Mouse (Mus musculus) testis, adult 2 months (tissue): ENCODE data around the gene Qprt. TPM values are rescaled to one million over a fixed set of nuclear protein-coding genes. Genes with fewer than 3 reads are reported as not detected.

Experiments
- H3K27ac ChIP-seq: fragments of 200-500 bp; 2 replicates; pipeline ENCODE4 v1.5.1; 2012; ENCODE audit warnings: low read depth, low read length; ENCODE audit not compliant: control insufficient read depth, insufficient read depth
- H3K27me3 ChIP-seq: fragments of 200-500 bp; 2 replicates; pipeline ENCODE4 v1.6.1; 2012; ENCODE audit warnings: mild to moderate bottlenecking, low read length, moderate library complexity; ENCODE audit not compliant: control insufficient read depth, insufficient read depth
- H3K36me3 ChIP-seq: fragments of 200-500 bp; 2 replicates; pipeline ENCODE4 v1.6.1; 2012; ENCODE audit warnings: mild to moderate bottlenecking, low read length; ENCODE audit not compliant: control insufficient read depth, insufficient read depth
- H3K4me1 ChIP-seq: fragments of 200-500 bp; 2 replicates; pipeline ENCODE4 v1.6.1; 2012; ENCODE audit warnings: low read length; ENCODE audit not compliant: control insufficient read depth, insufficient read depth
- H3K4me3 ChIP-seq: fragments of 200-500 bp; 2 replicates; pipeline ENCODE4 v1.5.1; 2012; ENCODE audit warnings: low read depth, mild to moderate bottlenecking, low read length, moderate library complexity, mixed read lengths; ENCODE audit not compliant: control insufficient read depth
- CTCF ChIP-seq: fragments of 200-500 bp; IDR thresholded peaks from 2 replicates; pipeline ENCODE4 v1.5.1; 2012; ENCODE audit warnings: low read depth, mild to moderate bottlenecking, inconsistent platforms, low read length, moderate library complexity; ENCODE audit not compliant: control insufficient read depth, insufficient read depth, insufficient replicate concordance
- POLR2A ChIP-seq: fragments of 200-500 bp; IDR thresholded peaks from 2 replicates; pipeline ENCODE4 v1.6.1; 2012; ENCODE audit warnings: low read depth, mild to moderate bottlenecking, inconsistent platforms, low read length, moderate library complexity; ENCODE audit not compliant: control insufficient read depth
- polyA plus RNA-seq: library from polyadenylated mRNA; depleted of rRNA; stranded (reverse); fragments of >200 nt; gene quantifications from 2 replicates; pipeline ENCODE4 v1.2.3, GENCODE M21; 2012

Qprt gene
- polyA plus RNA-seq, 1 experiment = 0.05 TPM

- peak; percentile 15; the same call in 1 of the 2 replicates for TF ChIP-seq CTCF
- no peak for TF ChIP-seq POLR2A
- H3K27me3 ChIP-seq = no peaks in the 10 kb centered on the region
Measured at GRCm38 (mm10) chr7:127103960-127104359, 18.1 kb downstream of the Qprt start.

DNA sequence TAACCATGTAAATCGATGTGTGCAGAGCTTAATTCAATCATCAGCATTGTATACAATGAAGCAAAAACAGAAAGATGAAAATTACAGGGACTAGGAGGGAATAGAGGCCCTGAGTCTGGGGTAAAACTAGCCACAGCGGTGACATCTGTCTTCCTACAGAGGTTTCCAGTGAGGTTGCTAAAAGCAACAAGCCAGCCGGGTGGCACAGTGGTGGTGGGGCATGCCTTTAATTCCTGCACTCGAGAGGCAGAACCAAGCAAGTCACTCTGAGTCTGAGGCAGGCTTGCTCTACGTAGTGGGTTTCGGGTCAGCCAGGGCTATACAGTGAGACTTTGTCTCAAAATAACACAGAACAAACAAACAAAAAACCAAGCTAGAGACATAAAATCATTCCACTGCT lies 19.9 kb downstream of the Qprt start:
- no peak overlapping the region for H3K4me3 ChIP-seq
- TF ChIP-seq POLR2A (no peak), CTCF (no peak)
- no peak overlapping the region for H3K27ac ChIP-seq
- no peaks in the 10 kb centered on the region for H3K36me3 ChIP-seq
- H3K27me3 ChIP-seq = no peaks in the 10 kb centered on the region
- H3K4me1 ChIP-seq = no peaks in the 10 kb centered on the region

More at GRCm38 (mm10) chr7:127103960-127104359, 18.1 kb downstream of the Qprt start:
- H3K4me3 ChIP-seq = peak overlapping the region; percentile 55
- no peaks in the 10 kb centered on the region for H3K36me3 ChIP-seq
- no peak overlapping the region for H3K27ac ChIP-seq
- no peaks in the 10 kb centered on the region for H3K4me1 ChIP-seq

DNA sequence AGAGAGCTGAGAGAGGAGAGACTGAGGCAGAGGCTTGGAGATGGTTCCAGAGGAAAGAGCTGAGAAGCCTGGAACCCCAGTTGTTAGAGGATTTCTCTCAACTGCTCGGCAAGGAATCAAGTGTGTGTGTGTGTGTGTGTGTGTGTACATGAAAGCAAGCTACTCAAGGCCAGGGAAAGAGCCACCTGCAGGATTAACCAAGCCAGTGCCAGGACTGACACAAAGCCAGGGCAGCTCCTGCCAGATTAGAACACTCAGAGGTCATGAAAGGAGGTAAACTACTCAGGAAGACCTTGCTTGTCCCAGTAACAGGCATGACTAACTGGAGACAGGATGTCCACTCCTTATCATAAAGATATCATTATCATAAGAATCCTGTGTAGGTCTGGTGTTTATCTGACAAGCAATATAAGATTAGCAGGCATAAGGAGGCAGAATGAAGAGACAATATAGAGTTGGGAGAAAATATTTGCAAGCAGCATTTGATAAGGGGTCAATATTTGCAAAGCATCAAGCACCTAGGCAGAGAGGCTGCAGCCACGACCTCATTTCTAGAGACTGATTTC lies 20.5 kb downstream of the Qprt start:
- Histone ChIP-seq H3K27me3 (no peaks in the 10 kb centered on the region), H3K4me1 (no peaks in the 10 kb centered on the region), H3K27ac (no peak overlapping the region), H3K4me3 (no peak overlapping the region), H3K36me3 (no peaks in the 10 kb centered on the region)
- TF ChIP-seq POLR2A (no peak), CTCF (no peak)

- no peak for TF ChIP-seq POLR2A
- TF ChIP-seq CTCF = no peak
- no peak overlapping the region for H3K4me3 ChIP-seq
- no peaks in the 10 kb centered on the region for H3K36me3 ChIP-seq
- H3K27me3 ChIP-seq = no peaks in the 10 kb centered on the region
- H3K27ac ChIP-seq = no peak overlapping the region
- no peaks in the 10 kb centered on the region for H3K4me1 ChIP-seq
Measured at GRCm38 (mm10) chr7:127099528-127099927, 22.5 kb downstream of the Qprt start.

DNA sequence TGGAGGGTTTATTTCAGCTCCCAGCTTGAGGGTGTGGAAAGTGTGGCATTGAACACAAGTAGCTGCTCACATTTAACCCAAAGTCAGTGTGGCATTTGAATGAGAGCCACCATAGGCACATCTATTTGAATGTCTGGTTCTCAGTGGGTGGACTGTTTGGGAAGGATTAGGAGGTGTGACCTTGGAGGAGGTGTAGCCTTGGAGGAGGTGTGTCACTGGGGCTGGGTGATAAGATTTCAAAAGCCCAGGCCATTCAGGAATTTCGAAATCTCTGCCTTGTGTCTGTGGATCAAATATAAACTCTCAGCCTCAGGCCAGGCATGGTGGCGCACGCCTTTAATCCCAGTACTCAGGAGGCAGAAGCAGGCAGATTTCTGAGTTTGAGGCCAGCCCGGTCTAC lies 23.1 kb downstream of the Qprt start:
- TF ChIP-seq CTCF (no peak), POLR2A (no peak)
- no peak overlapping the region for H3K4me3 ChIP-seq
- no peaks in the 10 kb centered on the region for H3K36me3 ChIP-seq
- H3K27me3 ChIP-seq = no peaks in the 10 kb centered on the region
- no peak overlapping the region for H3K27ac ChIP-seq
- no peaks in the 10 kb centered on the region for H3K4me1 ChIP-seq

- no peak overlapping the region for H3K27ac ChIP-seq
- H3K27me3 ChIP-seq = no peaks in the 10 kb centered on the region
- H3K36me3 ChIP-seq = no peaks in the 10 kb centered on the region
- no peak overlapping the region for H3K4me3 ChIP-seq
- H3K4me1 ChIP-seq = no peaks in the 10 kb centered on the region
- TF ChIP-seq POLR2A = no peak
- no peak for TF ChIP-seq CTCF
Measured at GRCm38 (mm10) chr7:127098521-127098920, 23.5 kb downstream of the Qprt start.

DNA sequence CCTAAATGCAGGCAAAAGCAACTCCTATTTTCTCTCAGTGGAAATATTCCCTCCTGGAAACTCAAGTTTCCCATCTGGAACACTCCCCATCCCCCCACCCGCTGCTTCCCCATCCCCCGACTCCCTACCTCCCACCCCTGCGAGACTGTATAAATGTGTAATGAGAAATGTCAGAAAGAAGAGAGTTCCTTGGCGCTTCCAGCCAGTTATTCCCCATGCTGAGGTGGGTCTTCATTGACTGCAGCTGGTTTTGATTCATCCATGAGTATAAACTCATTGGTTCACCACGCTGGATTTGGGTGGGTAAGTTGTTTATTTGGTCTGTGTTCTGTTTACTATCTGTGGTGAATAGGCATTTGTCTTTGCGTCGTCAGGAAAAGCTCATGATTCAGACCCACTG lies 25.6 kb downstream of the Qprt start:
- no peak for TF ChIP-seq CTCF
- no peak for TF ChIP-seq POLR2A
- no peaks in the 10 kb centered on the region for H3K36me3 ChIP-seq
- H3K4me1 ChIP-seq = peaks cover 7% of the 10 kb centered on the region
- H3K27me3 ChIP-seq = no peaks in the 10 kb centered on the region
- no peak overlapping the region for H3K27ac ChIP-seq
- no peak overlapping the region for H3K4me3 ChIP-seq
